Mouse (Mus musculus): ENCODE results near the gene Doc2b. TPM values are rescaled to one million over a fixed set of nuclear protein-coding genes. Genes with fewer than 3 reads are reported as not detected.

The Doc2b gene
- polyA plus RNA-seq, 1 experiment from 2014 or later, result 0.65 TPM

DNA sequence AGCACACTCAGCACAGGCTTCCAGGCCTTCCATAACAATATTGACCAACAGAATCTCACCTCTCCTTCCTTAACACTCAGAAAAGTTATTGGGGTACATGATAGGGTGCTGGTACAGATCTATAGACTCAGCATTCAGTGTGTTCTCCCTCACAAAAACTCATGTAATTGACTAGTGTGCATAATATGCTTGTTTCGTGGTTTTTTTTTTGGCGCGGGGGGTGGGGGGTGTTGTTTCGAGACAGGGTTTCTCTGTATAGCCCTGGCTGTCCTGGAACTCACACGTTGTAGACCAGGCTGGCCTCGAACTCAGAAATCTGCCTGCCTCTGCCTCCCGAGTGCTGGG lies 57.4 kb downstream of the Doc2b start:
- Histone ChIP-seq H3K9me3 (ENCODE audit: control insufficient read depth, low read length) (no peaks in the 10 kb centered on the region), H3K4me2 (replicated peaks; ENCODE audit: low read depth) (no peak overlapping the region), H3K4me3 (ENCODE audit: low read depth, low read length) (no peak overlapping the region), H3K36me3 (ENCODE audit: control insufficient read depth, insufficient read depth, low read length) (0 out of 2 replicates have a peak, but pooled peaks cover 3% of the 10 kb centered on the region), H3K9ac (ENCODE audit: low read length) (no peak overlapping the region), H3K27me3 (ENCODE audit: control insufficient read depth, insufficient read depth, low read length) (no peaks in the 10 kb centered on the region), H3K4me1 (replicated peaks; ENCODE audit: control insufficient read depth, insufficient read depth) (peaks cover 6% of the 10 kb centered on the region), H3K27ac (replicated peaks) (no peak overlapping the region)
- 90% methylated on average over 7 of the region's 7 CpGs for WGBS
- DNase-seq (ENCODE audit: low spot score), result no peak
- TF ChIP-seq CTCF (IDR thresholded peaks at IDR 0.05; ENCODE audit: low read depth) (no peak), EP300 (optimal IDR thresholded peaks at IDR 0.05) (no peak)
- ATAC-seq (ENCODE audit: low FRiP score, low TSS enrichment), result no peak

DNA sequence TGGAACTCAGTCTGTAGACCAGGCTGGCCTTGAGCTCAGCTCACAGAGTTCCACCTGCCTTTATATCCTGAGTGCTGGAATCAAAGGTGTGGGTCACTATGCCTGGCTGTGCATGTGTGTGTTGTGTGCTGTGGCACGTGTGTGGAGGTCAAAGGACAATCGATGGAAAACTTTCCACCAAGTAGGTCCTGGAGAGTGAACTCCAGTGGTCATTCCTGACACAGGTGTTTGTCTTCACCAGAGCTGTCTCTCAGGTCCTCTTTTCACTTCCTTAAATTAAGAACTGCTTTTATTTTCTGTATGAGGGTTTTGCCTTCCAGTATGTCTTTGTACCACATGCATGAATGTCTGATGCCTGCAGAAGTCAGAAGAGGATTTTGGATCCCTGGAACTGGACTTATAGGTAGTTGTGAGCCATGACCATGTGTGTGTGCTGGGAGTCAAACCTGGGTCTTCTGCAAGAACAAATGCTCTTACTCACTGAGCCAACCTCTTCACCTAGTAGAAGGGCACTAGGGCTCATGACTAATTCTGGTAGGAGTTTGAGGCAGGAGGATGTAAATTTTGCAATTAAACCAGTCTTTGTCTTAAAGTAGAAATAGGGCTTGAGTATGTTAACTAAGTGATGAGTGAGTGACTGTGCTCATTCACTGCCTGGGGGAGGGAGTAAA lies 57.9 kb downstream of the Doc2b start:
- Histone ChIP-seq H3K9me3 (ENCODE audit: control insufficient read depth, low read length) (no peaks in the 10 kb centered on the region), H3K36me3 (ENCODE audit: control insufficient read depth, insufficient read depth, low read length) (0 out of 2 replicates have a peak, but pooled peaks cover 3% of the 10 kb centered on the region), H3K4me1 (replicated peaks; ENCODE audit: control insufficient read depth, insufficient read depth) (peaks cover 6% of the 10 kb centered on the region), H3K9ac (ENCODE audit: low read length) (no peak overlapping the region), H3K27me3 (ENCODE audit: control insufficient read depth, insufficient read depth, low read length) (no peaks in the 10 kb centered on the region), H3K27ac (replicated peaks) (no peak overlapping the region), H3K4me2 (replicated peaks; ENCODE audit: low read depth) (no peak overlapping the region), H3K4me3 (ENCODE audit: low read depth, low read length) (no peak overlapping the region)
- 71% methylated on average over 2 of the region's 2 CpGs for WGBS
- no peak for ATAC-seq (ENCODE audit: low FRiP score, low TSS enrichment)
- no peak for TF ChIP-seq CTCF (IDR thresholded peaks at IDR 0.05; ENCODE audit: low read depth)
- TF ChIP-seq EP300 (optimal IDR thresholded peaks at IDR 0.05), result no peak
- no peak for DNase-seq (ENCODE audit: low spot score)

DNA sequence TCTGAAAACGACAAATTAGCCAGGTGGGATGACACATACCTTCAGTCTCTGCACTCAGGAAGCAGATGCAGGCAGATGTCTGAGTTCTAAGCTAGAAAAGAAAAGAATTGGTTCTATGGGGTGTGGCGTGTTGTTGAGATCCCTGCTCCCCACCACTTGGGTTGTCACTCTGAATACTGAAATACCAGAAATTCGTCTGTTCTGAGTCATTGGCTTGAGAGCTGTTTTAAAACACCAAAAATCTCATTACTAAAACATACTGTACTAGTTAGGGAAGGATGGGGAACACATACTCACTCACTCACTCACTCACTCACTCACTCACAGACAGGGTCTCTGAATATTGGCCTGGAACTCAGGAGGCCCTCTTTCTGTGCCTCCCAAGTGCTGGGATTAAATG lies 58.9 kb downstream of the Doc2b start:
- WGBS, result 24% methylated on average over 3 of the region's 3 CpGs
- DNase-seq (ENCODE audit: low spot score) (no peak), ATAC-seq (ENCODE audit: low FRiP score, low TSS enrichment) (no peak)
- TF ChIP-seq EP300 (optimal IDR thresholded peaks at IDR 0.05), result no peak
- TF ChIP-seq CTCF (IDR thresholded peaks at IDR 0.05; ENCODE audit: low read depth), result no peak
- no peak overlapping the region for H3K4me3 ChIP-seq (ENCODE audit: low read depth, low read length)
- H3K4me2 ChIP-seq (replicated peaks; ENCODE audit: low read depth), result 0 out of 2 replicates have a peak overlapping the region, but pooled peaks have one; percentile 5
- H3K36me3 ChIP-seq (ENCODE audit: control insufficient read depth, insufficient read depth, low read length), result 0 out of 2 replicates have a peak, but pooled peaks cover 3% of the 10 kb centered on the region
- H3K9me3 ChIP-seq (ENCODE audit: control insufficient read depth, low read length), result no peaks in the 10 kb centered on the region
- 0 out of 2 replicates have a peak overlapping the region, but pooled peaks have one; percentile 2 for H3K27ac ChIP-seq (replicated peaks)
- H3K4me1 ChIP-seq (replicated peaks; ENCODE audit: control insufficient read depth, insufficient read depth), result peaks cover 6% of the 10 kb centered on the region
- H3K9ac ChIP-seq (ENCODE audit: low read length), result no peak overlapping the region
- H3K27me3 ChIP-seq (ENCODE audit: control insufficient read depth, insufficient read depth, low read length), result no peaks in the 10 kb centered on the region

DNA sequence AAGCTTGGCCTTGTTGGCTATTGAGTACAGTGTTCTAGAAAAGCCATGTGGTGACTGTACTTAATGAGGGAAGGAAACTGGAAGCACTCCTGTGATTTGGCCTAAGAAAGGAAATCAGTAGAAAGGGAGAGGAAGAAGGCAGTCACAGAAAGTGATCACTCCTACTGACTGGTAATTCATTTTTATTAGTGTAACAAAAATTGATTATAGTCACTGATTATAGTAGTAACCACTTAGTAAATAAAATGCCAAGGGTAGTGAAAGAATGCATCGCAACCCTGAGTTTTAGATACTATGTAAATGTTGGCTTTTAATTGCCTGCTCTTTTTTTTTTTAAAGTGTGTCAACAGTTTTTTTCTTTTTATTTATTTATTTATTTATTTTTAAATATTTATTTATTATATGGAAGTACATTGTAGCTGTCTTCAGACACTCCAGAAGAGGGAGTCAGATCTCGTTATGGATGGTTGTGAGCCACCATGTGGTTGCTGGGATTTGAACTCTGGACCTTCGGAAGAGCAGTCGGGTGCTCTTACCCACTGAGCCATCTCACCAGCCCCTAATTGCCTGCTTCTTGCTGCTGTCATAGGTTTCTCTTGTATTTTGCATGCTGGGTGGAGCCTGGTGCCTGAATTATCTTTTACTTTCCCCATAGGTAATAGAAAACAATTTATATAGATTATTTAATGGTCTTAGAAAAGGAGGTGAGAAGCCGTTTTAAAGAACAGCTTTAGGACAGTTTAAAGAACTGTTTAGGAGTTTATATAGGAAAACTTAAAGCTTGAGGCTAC lies 60.2 kb downstream of the Doc2b start:
- no peak overlapping the region for H3K9ac ChIP-seq (ENCODE audit: low read length)
- peak overlapping the region; percentile 74; the same call in 1 of the 2 replicates for H3K4me2 ChIP-seq (replicated peaks; ENCODE audit: low read depth)
- H3K9me3 ChIP-seq (ENCODE audit: control insufficient read depth, low read length), result no peaks in the 10 kb centered on the region
- TF ChIP-seq CTCF (IDR thresholded peaks at IDR 0.05; ENCODE audit: low read depth) (no peak), EP300 (optimal IDR thresholded peaks at IDR 0.05) (no peak)
- no peaks in the 10 kb centered on the region for H3K27me3 ChIP-seq (ENCODE audit: control insufficient read depth, insufficient read depth, low read length)
- ATAC-seq (ENCODE audit: low FRiP score, low TSS enrichment) (no peak), DNase-seq (ENCODE audit: low spot score) (no peak)
- no peak overlapping the region for H3K4me3 ChIP-seq (ENCODE audit: low read depth, low read length)
- 0 out of 2 replicates have a peak, but pooled peaks cover 3% of the 10 kb centered on the region for H3K36me3 ChIP-seq (ENCODE audit: control insufficient read depth, insufficient read depth, low read length)
- H3K4me1 ChIP-seq (replicated peaks; ENCODE audit: control insufficient read depth, insufficient read depth), result peaks cover 4% of the 10 kb centered on the region
- WGBS, result 67% methylated on average over 5 of the region's 5 CpGs
- no peak overlapping the region for H3K27ac ChIP-seq (replicated peaks)

DNA sequence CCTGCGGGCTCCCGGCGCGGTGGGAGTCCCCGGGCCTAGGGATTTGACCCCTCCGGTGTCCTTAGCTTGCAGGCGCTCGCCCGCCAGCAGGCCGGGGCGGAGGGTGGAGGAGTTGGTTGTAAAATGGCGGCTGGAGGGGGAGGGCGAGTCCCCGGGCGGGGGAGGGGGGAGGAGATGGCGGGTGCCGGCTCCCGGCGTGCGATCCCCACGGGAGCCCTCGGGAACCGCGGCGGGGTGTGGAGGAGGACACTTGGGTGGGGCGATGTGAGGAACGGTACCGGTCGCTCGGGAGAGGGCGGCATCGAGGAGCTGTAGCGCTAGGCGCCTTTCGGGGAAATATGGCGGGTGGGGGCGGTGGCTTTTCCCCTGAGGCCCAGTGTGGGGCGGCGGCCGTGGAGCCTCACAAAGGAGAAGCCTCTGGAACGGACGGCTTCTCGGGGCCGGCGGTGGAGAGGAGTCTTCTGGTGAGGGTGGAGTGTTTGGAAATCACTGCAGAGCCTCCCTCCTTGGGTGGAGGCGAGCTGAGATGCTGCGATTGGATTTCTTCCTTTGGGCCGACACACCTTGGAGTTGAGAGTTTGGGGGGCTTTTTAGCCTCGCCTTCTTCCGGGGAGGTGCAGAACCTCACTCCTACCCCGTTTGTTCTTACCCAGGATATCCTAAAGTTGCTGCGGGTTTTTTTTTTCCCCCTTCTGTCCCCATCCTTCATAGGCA lies 62.5 kb downstream of the Doc2b start:
- Histone ChIP-seq H3K9ac (ENCODE audit: low read length) (peak overlapping the region; percentile 98), H3K4me2 (replicated peaks; ENCODE audit: low read depth) (peak overlapping the region; percentile 74), H3K4me3 (ENCODE audit: low read depth, low read length) (peak overlapping the region; percentile 95), H3K9me3 (ENCODE audit: control insufficient read depth, low read length) (no peaks in the 10 kb centered on the region), H3K27me3 (ENCODE audit: control insufficient read depth, insufficient read depth, low read length) (no peaks in the 10 kb centered on the region), H3K27ac (replicated peaks) (peak overlapping the region; percentile 98), H3K36me3 (ENCODE audit: control insufficient read depth, insufficient read depth, low read length) (no peaks in the 10 kb centered on the region), H3K4me1 (replicated peaks; ENCODE audit: control insufficient read depth, insufficient read depth) (peaks cover 4% of the 10 kb centered on the region)
- 1% methylated on average over 48 of the region's 52 CpGs for WGBS
- DNase-seq (ENCODE audit: low spot score) (peak; percentile 84), ATAC-seq (ENCODE audit: low FRiP score, low TSS enrichment) (peak; percentile 72)
- peak; percentile 31 for TF ChIP-seq CTCF (IDR thresholded peaks at IDR 0.05; ENCODE audit: low read depth)
- TF ChIP-seq EP300 (optimal IDR thresholded peaks at IDR 0.05), result peak; percentile 52
